In genomic region chr15:99316314-99317266, GRCm38 (mm10) we compare ENCODE assay signal across 8 mouse cellular contexts. TPM values are rescaled to one million over a fixed set of nuclear protein-coding genes. Genes with fewer than 3 reads are reported as not detected.
DNase-seq lines count a peak whose midpoint lies in the region; ATAC-seq and TF ChIP-seq lines count a peak whose summit lies in the region.

No protein-coding gene starts in this region.

- no peak overlapping the region for H3K4me2 ChIP-seq in embryonic facial prominence, embryonic 13.5 days
- H3K4me2 ChIP-seq in limb, embryonic 14.5 days (replicated peaks; ENCODE audit: low read depth, low read length, severe bottlenecking), result no peak overlapping the region
- H3K4me2 ChIP-seq in stomach, embryonic 14.5 days (replicated peaks; ENCODE audit: low read depth, low read length), result no peak overlapping the region

- no peaks in the 10 kb centered on the region for H3K9me3 ChIP-seq in embryonic facial prominence, embryonic 13.5 days
- H3K9me3 ChIP-seq in heart, embryonic 10.5 days, result no peaks in the 10 kb centered on the region
- H3K9me3 ChIP-seq in limb, embryonic 14.5 days (ENCODE audit: control insufficient read depth, low read length), result no peaks in the 10 kb centered on the region
- no peaks in the 10 kb centered on the region for H3K9me3 ChIP-seq in stomach, embryonic 14.5 days (ENCODE audit: control insufficient read depth, low read depth, low read length)

- H3K4me3 ChIP-seq in embryonic facial prominence, embryonic 13.5 days, result no peak overlapping the region
- H3K4me3 ChIP-seq in heart, embryonic 10.5 days, result no peak overlapping the region
- H3K4me3 ChIP-seq in limb, embryonic 14.5 days (replicated peaks; ENCODE audit: low read length), result no peak overlapping the region
- H3K4me3 ChIP-seq in stomach, embryonic 14.5 days (ENCODE audit: low read depth, low read length), result no peak overlapping the region

- H3K27me3 ChIP-seq in embryonic facial prominence, embryonic 13.5 days, result no peaks in the 10 kb centered on the region
- no peaks in the 10 kb centered on the region for H3K27me3 ChIP-seq in heart, embryonic 10.5 days (ENCODE audit: insufficient read depth, poor library complexity, severe bottlenecking)
- no peaks in the 10 kb centered on the region for H3K27me3 ChIP-seq in limb, embryonic 14.5 days (ENCODE audit: control insufficient read depth, insufficient read depth, low read length)
- no peaks in the 10 kb centered on the region for H3K27me3 ChIP-seq in stomach, embryonic 14.5 days (ENCODE audit: control insufficient read depth, insufficient read depth, low read length)

- TF ChIP-seq POLR2A in limb, embryonic 14.5 days (IDR thresholded peaks at IDR 0.05; ENCODE audit: borderline replicate concordance, extremely low read depth, insufficient read depth, insufficient read length), result no peak

- H3K36me3 ChIP-seq in embryonic facial prominence, embryonic 13.5 days, result peaks cover 96% of the 10 kb centered on the region
- peaks cover 95% of the 10 kb centered on the region for H3K36me3 ChIP-seq in heart, embryonic 10.5 days
- H3K36me3 ChIP-seq in limb, embryonic 14.5 days (ENCODE audit: control insufficient read depth, insufficient read depth, low read length), result peaks cover 96% of the 10 kb centered on the region
- H3K36me3 ChIP-seq in stomach, embryonic 14.5 days (ENCODE audit: control insufficient read depth, insufficient read depth, low read length), result peaks cover 66% of the 10 kb centered on the region

- WGBS in embryonic facial prominence, embryonic 13.5 days, result 72% methylated on average over 16 of the region's 16 CpGs
- WGBS in heart, embryonic 10.5 days, result 74% methylated on average over 16 of the region's 16 CpGs
- WGBS in limb, embryonic 14.5 days, result 76% methylated on average over 16 of the region's 16 CpGs
- 66% methylated on average over 16 of the region's 16 CpGs for WGBS in stomach, embryonic 14.5 days

- peak overlapping the region; percentile 60 for H3K9ac ChIP-seq in embryonic facial prominence, embryonic 13.5 days
- H3K9ac ChIP-seq in limb, embryonic 14.5 days (ENCODE audit: low read depth, low read length, severe bottlenecking), result no peak overlapping the region
- no peak overlapping the region for H3K9ac ChIP-seq in stomach, embryonic 14.5 days (replicated peaks; ENCODE audit: low read depth, low read length)

- ATAC-seq in embryonic facial prominence, embryonic 13.5 days (ENCODE audit: insufficient number of reproducible peaks, insufficient read depth, low FRiP score, low TSS enrichment, low read depth), result no peak
- peak; percentile 28; the same call in 1 of the 2 replicates for ATAC-seq in limb, embryonic 14.5 days (ENCODE audit: low FRiP score, low read depth)
- ATAC-seq in stomach, embryonic 14.5 days (ENCODE audit: insufficient number of reproducible peaks, insufficient read depth, low FRiP score, low read depth), result no peak; the same call in 1 of the 2 replicates

- H3K4me1 ChIP-seq in embryonic facial prominence, embryonic 13.5 days, result peaks cover 3% of the 10 kb centered on the region; the same call in 1 of the 2 replicates
- peaks cover 24% of the 10 kb centered on the region; the same call in 1 of the 2 replicates for H3K4me1 ChIP-seq in heart, embryonic 10.5 days
- no peaks in the 10 kb centered on the region for H3K4me1 ChIP-seq in limb, embryonic 14.5 days (ENCODE audit: control insufficient read depth, insufficient read depth, low read length)
- no peaks in the 10 kb centered on the region for H3K4me1 ChIP-seq in stomach, embryonic 14.5 days (ENCODE audit: control insufficient read depth, insufficient read depth, low read length)

- H3K27ac ChIP-seq in embryonic facial prominence, embryonic 13.5 days, result peak overlapping the region; percentile 84
- H3K27ac ChIP-seq in heart, embryonic 10.5 days, result peak overlapping the region; percentile 72
- peak overlapping the region; percentile 7; the same call in 1 of the 2 replicates for H3K27ac ChIP-seq in limb, embryonic 14.5 days (replicated peaks; ENCODE audit: low read depth, low read length)
- H3K27ac ChIP-seq in stomach, embryonic 14.5 days (ENCODE audit: low read length), result peak overlapping the region; percentile 46; the same call in 1 of the 2 replicates

- peak; percentile 74 for DNase-seq in 416B (ENCODE audit: low read depth)
- DNase-seq in adrenal gland, postnatal 25 days, result peak; percentile 73
- no peak for DNase-seq in heart, embryonic 10.5 days (ENCODE audit: low spot score)
- peak; percentile 82 for DNase-seq in kidney, adult 9 months
- peak; percentile 87 for DNase-seq in limb, embryonic 14.5 days (ENCODE audit: low spot score)
- peak; percentile 58 to 75 for DNase-seq in natural killer cell, adult 2 months (ENCODE audit: low spot score in 2 of 2)

RNA-seq across cellular contexts. Expression of gene Fam186b, which starts 20.9 kb away (rescaled TPM):
- 2.4 and 4.8 TPM in 2 replicates for total RNA-seq in adrenal gland, postnatal 25 days (2021)
- polyA plus RNA-seq in embryonic facial prominence, embryonic 13.5 days (2015; fragmentation: Nextera tagmentation; extraction: Ambion mirVana), result 0.12 and 0.42 TPM in 2 replicates
- 0.19 and 0.37 TPM in 2 replicates for polyA plus RNA-seq in heart, embryonic 10.5 days (2016; fragmentation: Nextera tagmentation; extraction: Ambion mirVana)
- polyA plus RNA-seq in limb, embryonic 14.5 days (2012; rRNA removed), result 0.19 and 0.24 TPM in 2 replicates
- 0.12 and 0.32 TPM in 2 replicates for polyA plus RNA-seq in limb, embryonic 14.5 days (2014; fragmentation: Nextera tagmentation; extraction: Ambion mirVana)
- polyA plus RNA-seq in stomach, embryonic 14.5 days (2014; fragmentation: Nextera tagmentation; extraction: Ambion mirVana), result 0.13 TPM in 1 of 2 replicates, not detected in the other

RNA-seq across cellular contexts. Expression of gene Prpf40b, which starts 21.7 kb away (rescaled TPM):
- total RNA-seq in adrenal gland, postnatal 25 days (2021), result 55.2 and 59.6 TPM in 2 replicates
- 82.4 and 83.6 TPM in 2 replicates for polyA plus RNA-seq in embryonic facial prominence, embryonic 13.5 days (2015; fragmentation: Nextera tagmentation; extraction: Ambion mirVana)
- polyA plus RNA-seq in heart, embryonic 10.5 days (2016; fragmentation: Nextera tagmentation; extraction: Ambion mirVana), result 40.0 and 54.7 TPM in 2 replicates
- polyA plus RNA-seq in limb, embryonic 14.5 days (2012; rRNA removed), result 143 and 154 TPM in 2 replicates
- polyA plus RNA-seq in limb, embryonic 14.5 days (2014; fragmentation: Nextera tagmentation; extraction: Ambion mirVana), result 47.0 and 54.3 TPM in 2 replicates
- 57.3 and 57.5 TPM in 2 replicates for polyA plus RNA-seq in stomach, embryonic 14.5 days (2014; fragmentation: Nextera tagmentation; extraction: Ambion mirVana)

RNA-seq across cellular contexts. Expression of gene Fmnl3, which starts 53.7 kb away (rescaled TPM):
- 16.4 and 24.1 TPM in 2 replicates for total RNA-seq in adrenal gland, postnatal 25 days (2021)
- 29.0 and 29.5 TPM in 2 replicates for polyA plus RNA-seq in embryonic facial prominence, embryonic 13.5 days (2015; fragmentation: Nextera tagmentation; extraction: Ambion mirVana)
- polyA plus RNA-seq in heart, embryonic 10.5 days (2016; fragmentation: Nextera tagmentation; extraction: Ambion mirVana), result 14.3 and 17.5 TPM in 2 replicates
- polyA plus RNA-seq in limb, embryonic 14.5 days (2012; rRNA removed), result 55.0 and 65.4 TPM in 2 replicates
- 19.8 and 26.8 TPM in 2 replicates for polyA plus RNA-seq in limb, embryonic 14.5 days (2014; fragmentation: Nextera tagmentation; extraction: Ambion mirVana)
- 21.5 and 23.1 TPM in 2 replicates for polyA plus RNA-seq in stomach, embryonic 14.5 days (2014; fragmentation: Nextera tagmentation; extraction: Ambion mirVana)

Comparison
In these comparisons a context has a peak if more than half of its experiments do, and no peak if none do; other contexts are left out.
1. H3K27ac ChIP-seq: peak in every context shown above with its lines; median percentile 84 in embryonic facial prominence, embryonic 13.5 days; 72 in heart, embryonic 10.5 days; 46 in stomach, embryonic 14.5 days; 7 in limb, embryonic 14.5 days.